Mouse (Mus musculus) cerebellum, adult (tissue): ENCODE measurements around the gene Olfr1496.
"Not testable (repeated sequence)": the region's sequence is repeated elsewhere in the genome, so short reads cannot be mapped to it uniquely, and the experiment has no call there.

Experiments
- ATAC-seq: cut with Nextera tagmentation; 2 replicates; pipeline ENCODE4 v1.9.2; 2017; ENCODE audit warnings: mild to moderate bottlenecking, moderate library complexity, mixed read lengths; ENCODE audit not compliant: insufficient number of reproducible peaks, low FRiP score, low TSS enrichment

Gene Olfr1496

GRCm38 (mm10) chr19:13777578-13777977, at the start of gene Olfr1496:
Gene Olfr1496, plus strand, starts transcription at chr19:13777878.
- ATAC-seq: no peak

- ATAC-seq: no peak
Observed at GRCm38 (mm10) chr19:13739428-13739827, 38.2 kb upstream of the Olfr1496 start, which contains the start of gene Olfr1494. Gene Olfr1494, plus strand, starts transcription at chr19:13739728.

GRCm38 (mm10) chr19:13749366-13749765, 28.3 kb upstream of the Olfr1496 start:
- no peak for ATAC-seq

GRCm38 (mm10) chr19:13764306-13764705, 13.4 kb upstream of the Olfr1496 start, which contains the start of gene Olfr1495:
Gene Olfr1495, plus strand, starts transcription at chr19:13764606.
- no peak for ATAC-seq

GRCm38 (mm10) chr19:13768565-13769276, 9.0 kb upstream of the Olfr1496 start:
- peak; percentile 56; the same call in 1 of the 2 replicates for ATAC-seq

GRCm38 (mm10) chr19:13798102-13798501, 20.4 kb downstream of the Olfr1496 start, which contains the start of gene Olfr1497:
Gene Olfr1497, minus strand, starts transcription at chr19:13798202.
- no peak for ATAC-seq

- ATAC-seq: not testable (repeated sequence)
Observed at GRCm38 (mm10) chr19:13805486-13805885, 27.8 kb downstream of the Olfr1496 start.

GRCm38 (mm10) chr19:13812823-13813222, 35.1 kb downstream of the Olfr1496 start:
- ATAC-seq: no peak

GRCm38 (mm10) chr19:13818827-13819226, 41.1 kb downstream of the Olfr1496 start:
- ATAC-seq: no peak

GRCm38 (mm10) chr19:13819347-13819746, 41.7 kb downstream of the Olfr1496 start, which contains the start of gene Olfr1499:
Gene Olfr1499, minus strand, starts transcription at chr19:13819447.
- no peak for ATAC-seq

GRCm38 (mm10) chr19:13820847-13821246, 43.2 kb downstream of the Olfr1496 start:
- no peak for ATAC-seq

- no peak for ATAC-seq
Observed at GRCm38 (mm10) chr19:13828447-13828846, 50.8 kb downstream of the Olfr1496 start.

GRCm38 (mm10) chr19:13830388-13830787, 52.7 kb downstream of the Olfr1496 start, which contains the start of gene Olfr1500:
Gene Olfr1500, minus strand, starts transcription at chr19:13830488.
- ATAC-seq: no peak
